Mouse (Mus musculus): ENCODE results near the gene Fuz. TPM values are rescaled to one million over a fixed set of nuclear protein-coding genes. Genes with fewer than 3 reads are reported as not detected.

Fuz gene
- polyA plus RNA-seq (2015; fragmentation: Nextera tagmentation; extraction: Ambion mirVana) = 6.4 and 7.7 TPM in 2 replicates

GRCm38 (mm10) chr7:44895593-44896434, at the start of gene Fuz:
Gene Fuz, plus strand, starts transcription at chr7:44896079.

GRCm38 (mm10) chr7:44848561-44849415, 47.1 kb upstream of the Fuz start, which contains the start of the genes Akt1s1 and Tbc1d17:
Gene Akt1s1, plus strand, starts transcription at chr7:44848991.
Gene Tbc1d17, minus strand, starts transcription at chr7:44849079.

GRCm38 (mm10) chr7:44857042-44857552, 38.8 kb upstream of the Fuz start, which contains the start of gene Pnkp:
Gene Pnkp, plus strand, starts transcription at chr7:44857139.

GRCm38 (mm10) chr7:44869697-44870528, 26.0 kb upstream of the Fuz start, which contains the start of gene Ptov1:
Gene Ptov1, minus strand, starts transcription at chr7:44869788.

DNA sequence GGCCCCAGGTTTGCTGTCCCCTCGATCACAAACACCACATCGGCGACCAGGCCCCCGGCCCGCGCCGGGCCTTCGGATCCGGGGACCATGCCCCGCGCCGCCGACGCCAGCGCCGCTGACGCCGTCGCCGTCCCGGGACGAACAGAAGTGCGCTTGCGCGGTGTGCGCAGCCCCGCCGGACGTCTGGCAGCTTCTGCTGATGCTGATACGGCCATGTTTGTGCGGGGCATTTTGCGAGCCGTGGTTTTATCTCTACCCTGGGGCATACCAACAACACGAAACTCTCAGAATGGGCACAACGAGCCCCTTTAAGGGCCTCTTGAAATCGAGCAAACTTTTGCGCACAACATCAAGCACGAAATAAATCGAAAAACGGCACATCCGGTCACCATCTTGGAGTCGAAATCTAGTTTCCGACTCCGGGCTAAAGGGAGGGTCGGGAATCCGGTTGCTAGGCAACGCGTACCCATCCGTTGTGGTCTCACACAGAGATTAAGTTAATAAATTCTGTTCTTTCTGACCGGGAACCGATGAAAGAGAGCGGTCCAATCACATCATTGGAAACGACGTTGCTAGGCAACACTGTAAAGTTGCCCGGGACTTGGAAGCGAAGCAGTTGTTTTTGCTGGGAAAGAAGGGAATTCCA, 3.5 kb upstream of the Fuz start, which contains the start of gene Med25:
TSS of gene Med25 (minus strand) at position 437 of the 646 bp plus-strand sequence.

GRCm38 (mm10) chr7:44929204-44930151, 33.6 kb downstream of the Fuz start, which contains the start of gene Ap2a1:
Gene Ap2a1, minus strand, starts transcription at chr7:44929496.

DNA sequence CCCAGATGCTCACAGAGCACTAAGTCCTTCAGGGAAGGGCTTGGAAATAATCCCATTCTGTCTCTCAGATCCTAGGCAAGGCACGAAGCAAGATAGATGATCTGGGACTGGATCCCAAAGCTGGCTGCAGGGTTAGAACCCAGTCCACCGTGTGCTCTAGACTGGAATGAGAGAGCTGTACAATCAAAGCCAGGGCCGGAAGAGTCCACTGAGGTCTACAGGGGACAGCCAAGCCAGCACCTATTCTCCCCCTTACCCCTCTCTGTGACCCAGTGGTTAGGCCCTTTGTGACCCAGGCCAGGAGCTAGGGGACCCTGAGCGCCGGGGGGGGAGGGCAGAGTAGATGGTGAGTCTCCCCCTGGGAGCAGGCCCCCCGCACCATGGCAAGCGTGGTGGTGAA, 47.0 kb downstream of the Fuz start, which contains the start of gene Tsks:
TSS of gene Tsks (plus strand) at position 301 of the 400 bp plus-strand sequence.

MicroRNAs within 50 kb of the gene (microRNA counts, 519-probe panel; counts per million panel counts)
- microRNA mmu-miR-707 = 88.3 counts per million

Other genes with a start within 250 kb of the Fuz start
- not detected in 2 replicates for gene Myh14, start 225.2 kb upstream of the Fuz start, polyA plus RNA-seq (2015; fragmentation: Nextera tagmentation; extraction: Ambion mirVana)
- not detected in 2 replicates for gene Izumo2, start 187.3 kb upstream of the Fuz start, polyA plus RNA-seq (2015; fragmentation: Nextera tagmentation; extraction: Ambion mirVana)
- gene Vrk3, start 147.7 kb upstream of the Fuz start, polyA plus RNA-seq (2015; fragmentation: Nextera tagmentation; extraction: Ambion mirVana) = 29.3 and 31.6 TPM in 2 replicates
- gene Zfp473, start 145.0 kb upstream of the Fuz start, polyA plus RNA-seq (2015; fragmentation: Nextera tagmentation; extraction: Ambion mirVana) = 0.34 and 0.58 TPM in 2 replicates
- 54.6 and 55.9 TPM in 2 replicates for gene Nup62, start 80.0 kb upstream of the Fuz start, polyA plus RNA-seq (2015; fragmentation: Nextera tagmentation; extraction: Ambion mirVana)
- 2.1 and 2.3 TPM in 2 replicates for gene Il4i1, start 79.7 kb upstream of the Fuz start, polyA plus RNA-seq (2015; fragmentation: Nextera tagmentation; extraction: Ambion mirVana)
- 2.1 and 2.6 TPM in 2 replicates for gene Atf5, start 79.4 kb upstream of the Fuz start, polyA plus RNA-seq (2015; fragmentation: Nextera tagmentation; extraction: Ambion mirVana)
- 30.3 and 34.1 TPM in 2 replicates for gene Akt1s1, start 47.1 kb upstream of the Fuz start, polyA plus RNA-seq (2015; fragmentation: Nextera tagmentation; extraction: Ambion mirVana)
- 34.9 and 39.2 TPM in 2 replicates for gene Tbc1d17, start 47.0 kb upstream of the Fuz start, polyA plus RNA-seq (2015; fragmentation: Nextera tagmentation; extraction: Ambion mirVana)
- gene Pnkp, start 38.9 kb upstream of the Fuz start, polyA plus RNA-seq (2015; fragmentation: Nextera tagmentation; extraction: Ambion mirVana) = 44.6 and 51.7 TPM in 2 replicates
- 75.8 and 108 TPM in 2 replicates for gene Ptov1, start 26.3 kb upstream of the Fuz start, polyA plus RNA-seq (2015; fragmentation: Nextera tagmentation; extraction: Ambion mirVana)
- gene Med25, start 3.4 kb upstream of the Fuz start, polyA plus RNA-seq (2015; fragmentation: Nextera tagmentation; extraction: Ambion mirVana) = 39.9 and 44.7 TPM in 2 replicates
- 54.9 and 61.8 TPM in 2 replicates for gene Ap2a1, start 33.4 kb downstream of the Fuz start, polyA plus RNA-seq (2015; fragmentation: Nextera tagmentation; extraction: Ambion mirVana)
- gene Tsks, start 47.1 kb downstream of the Fuz start, polyA plus RNA-seq (2015; fragmentation: Nextera tagmentation; extraction: Ambion mirVana) = 0.17 TPM in 1 of 2 replicates, not detected in the other
- 3.7 and 4.5 TPM in 2 replicates for gene Cpt1c, start 78.8 kb downstream of the Fuz start, polyA plus RNA-seq (2015; fragmentation: Nextera tagmentation; extraction: Ambion mirVana)
- gene Prmt1, start 90.5 kb downstream of the Fuz start, polyA plus RNA-seq (2015; fragmentation: Nextera tagmentation; extraction: Ambion mirVana) = 215 and 217 TPM in 2 replicates
- 54.1 and 62.3 TPM in 2 replicates for gene Irf3, start 101.6 kb downstream of the Fuz start, polyA plus RNA-seq (2015; fragmentation: Nextera tagmentation; extraction: Ambion mirVana)
- 28.5 and 32.0 TPM in 2 replicates for gene Bcl2l12, start 102.6 kb downstream of the Fuz start, polyA plus RNA-seq (2015; fragmentation: Nextera tagmentation; extraction: Ambion mirVana)
- 15.0 and 17.0 TPM in 2 replicates for gene Scaf1, start 120.3 kb downstream of the Fuz start, polyA plus RNA-seq (2015; fragmentation: Nextera tagmentation; extraction: Ambion mirVana)
- 25.6 and 26.0 TPM in 2 replicates for gene Rras, start 121.9 kb downstream of the Fuz start, polyA plus RNA-seq (2015; fragmentation: Nextera tagmentation; extraction: Ambion mirVana)
- gene Prr12, start 156.8 kb downstream of the Fuz start, polyA plus RNA-seq (2015; fragmentation: Nextera tagmentation; extraction: Ambion mirVana) = 3.9 and 5.0 TPM in 2 replicates
- gene Nosip, start 166.3 kb downstream of the Fuz start, polyA plus RNA-seq (2015; fragmentation: Nextera tagmentation; extraction: Ambion mirVana) = 37.2 and 45.0 TPM in 2 replicates
- 10.0 and 12.4 TPM in 2 replicates for gene Prrg2, start 166.6 kb downstream of the Fuz start, polyA plus RNA-seq (2015; fragmentation: Nextera tagmentation; extraction: Ambion mirVana)
- gene Rcn3, start 196.1 kb downstream of the Fuz start, polyA plus RNA-seq (2015; fragmentation: Nextera tagmentation; extraction: Ambion mirVana) = 80.3 and 93.9 TPM in 2 replicates
- gene Fcgrt, start 207.8 kb downstream of the Fuz start, polyA plus RNA-seq (2015; fragmentation: Nextera tagmentation; extraction: Ambion mirVana) = 59.4 and 86.0 TPM in 2 replicates
- gene Rps11, start 228.4 kb downstream of the Fuz start, polyA plus RNA-seq (2015; fragmentation: Nextera tagmentation; extraction: Ambion mirVana) = 1,257 and 1,307 TPM in 2 replicates
- 1,601 and 1,631 TPM in 2 replicates for gene Rpl13a, start 232.7 kb downstream of the Fuz start, polyA plus RNA-seq (2015; fragmentation: Nextera tagmentation; extraction: Ambion mirVana)
- gene Gm45713, start 240.2 kb downstream of the Fuz start, polyA plus RNA-seq (2015; fragmentation: Nextera tagmentation; extraction: Ambion mirVana) = 0.35 and 0.44 TPM in 2 replicates
- gene Flt3l, start 240.4 kb downstream of the Fuz start, polyA plus RNA-seq (2015; fragmentation: Nextera tagmentation; extraction: Ambion mirVana) = 7.2 and 9.3 TPM in 2 replicates